Mouse (Mus musculus) C2C12 (cell line): ENCODE measurements around the gene Dpf3.

Experiments used
- CEBPB ChIP-seq: IDR thresholded peaks from one replicate; pipeline ENCODE4 v1.6.1; 2011; ENCODE audit warnings: low read depth, mild to moderate bottlenecking, control low read depth, moderate library complexity
- CTCF ChIP-seq: IDR thresholded peaks from one replicate; pipeline ENCODE4 v1.5.1; 2011; ENCODE audit not compliant: control insufficient read depth, insufficient read depth, insufficient read length
- FOSL1 ChIP-seq: IDR thresholded peaks from one replicate; pipeline ENCODE4 v1.8.0; 2011; ENCODE audit warnings: mild to moderate bottlenecking, low read length; ENCODE audit not compliant: poor library complexity, insufficient read depth, severe bottlenecking
- MAX ChIP-seq: IDR thresholded peaks from one replicate; pipeline ENCODE4 v1.6.1; 2011; ENCODE audit warnings: mild to moderate bottlenecking, control low read depth
- MYOD1 ChIP-seq: IDR thresholded peaks from one replicate; pipeline ENCODE4 v1.6.1; 2011; ENCODE audit warnings: low read depth; ENCODE audit not compliant: control insufficient read depth, insufficient read length
- MYOG ChIP-seq: IDR thresholded peaks from one replicate; pipeline ENCODE4 v1.6.1; 2011; ENCODE audit not compliant: control insufficient read depth, insufficient read length; ENCODE audit errors: extremely low read depth
- USF1 ChIP-seq: IDR thresholded peaks from one replicate; pipeline ENCODE4 v1.6.1; 2011; ENCODE audit warnings: low read depth, mild to moderate bottlenecking, control low read depth, moderate library complexity

- TF ChIP-seq USF1 (no peak), FOSL1 (no peak), CTCF (no peak), MAX (no peak), MYOG (no peak), MYOD1 (no peak), CEBPB (no peak)
Measured at GRCm38 (mm10) chr12:83520311-83520890, 32.9 kb upstream of the Dpf3 start, which contains the start of gene Dcaf4.
